Mouse (Mus musculus) limb, embryonic 10.5 days (tissue): ENCODE measurements around the gene Zkscan17. TPM values are rescaled to one million over a fixed set of nuclear protein-coding genes. Genes with fewer than 3 reads are reported as not detected.

Experiments
- DNase-seq: peaks from one replicate; pipeline ENCODE4 v3.0.0-alpha.2; 2017; ENCODE audit warnings: low spot score
- H3K27ac ChIP-seq: fragments of 300-500 bp; sonication (generic); 2 replicates; pipeline ENCODE4 v1.5.1; 2016; ENCODE audit warnings: mild to moderate bottlenecking
- H3K27me3 ChIP-seq: fragments of 300-500 bp; sonication (generic); 2 replicates; pipeline ENCODE4 v1.6.1; 2016; ENCODE audit warnings: low read depth, mild to moderate bottlenecking; ENCODE audit not compliant: poor library complexity, severe bottlenecking
- H3K36me3 ChIP-seq: fragments of 300-500 bp; sonication (generic); 2 replicates; pipeline ENCODE4 v1.6.1; 2016; ENCODE audit warnings: mild to moderate bottlenecking, moderate library complexity
- H3K4me1 ChIP-seq: fragments of 300-500 bp; sonication (generic); 2 replicates; pipeline ENCODE4 v1.6.1; 2016
- H3K4me3 ChIP-seq: fragments of 300-500 bp; sonication (generic); 2 replicates; pipeline ENCODE4 v1.5.1; 2016; ENCODE audit warnings: mild to moderate bottlenecking, moderate library complexity
- H3K9me3 ChIP-seq: fragments of 300-500 bp; sonication (generic); replicated peaks from 2 replicates; pipeline ENCODE4 v1.6.1; 2016; ENCODE audit warnings: mild to moderate bottlenecking
- WGBS: fragments of 180-500 bp; shearing (Covaris S2); methylation state at CpG from one replicate; pipeline ENCODE4 v1.1.7; 2016; 5-methylcytosine and 5-hydroxymethylcytosine counted together
- polyA plus RNA-seq: library from polyadenylated mRNA; unstranded; fragments of >200 nt; fragmentation: Nextera tagmentation; extraction: Ambion mirVana; gene quantifications from 2 replicates; pipeline ENCODE4 v1.2.1, GENCODE M21; 2016

Zkscan17 gene
- polyA plus RNA-seq, 1 experiment from 2014 or later: 46.1 TPM

GRCm38 (mm10) chr11:59472326-59472677, 54.2 kb downstream of the Zkscan17 start, which contains the start of gene Zfp867:
Gene Zfp867 (minus strand): TSS chr11:59472474.
- no peaks in the 10 kb centered on the region for H3K36me3 ChIP-seq
- H3K27me3 ChIP-seq: no peaks in the 10 kb centered on the region
- peaks cover 9% of the 10 kb centered on the region for H3K4me1 ChIP-seq
- peak within 1 kb of the TSS; percentile 88 for H3K27ac ChIP-seq
- no peaks in the 10 kb centered on the region for H3K9me3 ChIP-seq
- peak; percentile 89 for DNase-seq
- under 1% methylated on average over 19 of the region's 19 CpGs for WGBS
- H3K4me3 ChIP-seq: peak within 1 kb of the TSS; percentile 89

GRCm38 (mm10) chr11:59471413-59472325, 54.9 kb downstream of the Zkscan17 start:
- H3K27me3 ChIP-seq: no peaks in the 10 kb centered on the region
- peaks cover 9% of the 10 kb centered on the region for H3K4me1 ChIP-seq
- H3K4me3 ChIP-seq: peak overlapping the region; percentile 89
- DNase-seq: no peak
- H3K36me3 ChIP-seq: peaks cover 5% of the 10 kb centered on the region
- H3K27ac ChIP-seq: peak overlapping the region; percentile 88
- H3K9me3 ChIP-seq: no peaks in the 10 kb centered on the region
- 7% methylated on average over 37 of the region's 37 CpGs for WGBS

- DNase-seq: peak; percentile 21
- no peak overlapping the region for H3K27ac ChIP-seq
These were observed 66.1 kb downstream of the Zkscan17 start for GRCm38 (mm10) chr11:59460459-59460858.

DNA sequence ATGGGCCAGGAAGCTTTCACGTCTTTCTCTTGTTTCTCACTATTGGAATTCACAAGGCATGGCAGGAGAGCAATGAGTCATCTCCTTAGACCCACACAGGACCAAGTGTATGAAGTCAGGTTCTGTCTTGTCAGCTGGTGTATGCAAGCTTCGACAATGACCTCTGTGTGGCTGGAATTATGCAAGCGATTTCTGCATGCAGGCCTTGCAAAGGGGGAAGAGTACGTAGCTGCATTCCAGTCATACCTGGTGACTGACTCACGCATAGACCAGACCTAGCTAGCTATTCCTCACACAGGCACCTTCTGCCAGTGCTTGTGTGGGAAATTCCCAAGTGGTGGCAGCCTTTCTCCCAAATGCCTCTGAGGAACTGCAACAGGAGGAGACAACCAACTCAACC, 67.6 kb downstream of the Zkscan17 start:
- H3K9me3 ChIP-seq: peaks cover 8% of the 10 kb centered on the region
- no peaks in the 10 kb centered on the region for H3K27me3 ChIP-seq
- no peak overlapping the region for H3K4me3 ChIP-seq
- DNase-seq: peak; percentile 32
- 59% methylated on average over 5 of the region's 5 CpGs for WGBS
- H3K36me3 ChIP-seq: peaks cover 89% of the 10 kb centered on the region
- H3K27ac ChIP-seq: no peak overlapping the region
- no peaks in the 10 kb centered on the region for H3K4me1 ChIP-seq

More at GRCm38 (mm10) chr11:59460459-59460858, 66.1 kb downstream of the Zkscan17 start:
- peaks cover 89% of the 10 kb centered on the region for H3K36me3 ChIP-seq
- no peaks in the 10 kb centered on the region for H3K4me1 ChIP-seq
- peaks cover 9% of the 10 kb centered on the region for H3K9me3 ChIP-seq
- H3K4me3 ChIP-seq: no peak overlapping the region
- WGBS: 94% methylated on average over 2 of the region's 2 CpGs
- H3K27me3 ChIP-seq: no peaks in the 10 kb centered on the region

- peak; percentile 19 for DNase-seq
- no peak overlapping the region for H3K27ac ChIP-seq
- H3K9me3 ChIP-seq: no peaks in the 10 kb centered on the region
- H3K4me3 ChIP-seq: no peak overlapping the region
- no peaks in the 10 kb centered on the region for H3K4me1 ChIP-seq
- 84% methylated on average over 2 of the region's 2 CpGs for WGBS
- no peaks in the 10 kb centered on the region for H3K27me3 ChIP-seq
- peaks cover 87% of the 10 kb centered on the region for H3K36me3 ChIP-seq
These were observed 69.7 kb downstream of the Zkscan17 start for GRCm38 (mm10) chr11:59456891-59457290.

- H3K9me3 ChIP-seq: no peaks in the 10 kb centered on the region
- H3K4me1 ChIP-seq: no peaks in the 10 kb centered on the region
- H3K27me3 ChIP-seq: no peaks in the 10 kb centered on the region
- peaks cover 87% of the 10 kb centered on the region for H3K36me3 ChIP-seq
- 89% methylated on average over 2 of the region's 2 CpGs for WGBS
- H3K27ac ChIP-seq: no peak overlapping the region
- DNase-seq: peak; percentile 20
- H3K4me3 ChIP-seq: no peak overlapping the region
These were observed 70.2 kb downstream of the Zkscan17 start for GRCm38 (mm10) chr11:59456346-59456745.

GRCm38 (mm10) chr11:59451086-59451485, 75.5 kb downstream of the Zkscan17 start, which contains the start of gene Snap47:
Gene Snap47 (minus strand): TSS chr11:59451186.
- Histone ChIP-seq H3K4me1 (peaks cover 25% of the 10 kb centered on the region), H3K36me3 (peaks cover 55% of the 10 kb centered on the region), H3K4me3 (peak within 1 kb of the TSS; percentile 79), H3K27ac (peak within 1 kb of the TSS; percentile 87), H3K27me3 (no peaks in the 10 kb centered on the region), H3K9me3 (no peaks in the 10 kb centered on the region)
- WGBS: 84% methylated on average over 4 of the region's 4 CpGs
- no peak for DNase-seq

- Histone ChIP-seq H3K27me3 (no peaks in the 10 kb centered on the region), H3K4me1 (peaks cover 25% of the 10 kb centered on the region), H3K27ac (peak overlapping the region; percentile 87), H3K4me3 (peak overlapping the region; percentile 79), H3K36me3 (peaks cover 47% of the 10 kb centered on the region), H3K9me3 (no peaks in the 10 kb centered on the region)
- WGBS: under 1% methylated on average over 38 of the region's 38 CpGs
- DNase-seq: no peak
These were observed 76.2 kb downstream of the Zkscan17 start for GRCm38 (mm10) chr11:59450230-59450771.

DNA sequence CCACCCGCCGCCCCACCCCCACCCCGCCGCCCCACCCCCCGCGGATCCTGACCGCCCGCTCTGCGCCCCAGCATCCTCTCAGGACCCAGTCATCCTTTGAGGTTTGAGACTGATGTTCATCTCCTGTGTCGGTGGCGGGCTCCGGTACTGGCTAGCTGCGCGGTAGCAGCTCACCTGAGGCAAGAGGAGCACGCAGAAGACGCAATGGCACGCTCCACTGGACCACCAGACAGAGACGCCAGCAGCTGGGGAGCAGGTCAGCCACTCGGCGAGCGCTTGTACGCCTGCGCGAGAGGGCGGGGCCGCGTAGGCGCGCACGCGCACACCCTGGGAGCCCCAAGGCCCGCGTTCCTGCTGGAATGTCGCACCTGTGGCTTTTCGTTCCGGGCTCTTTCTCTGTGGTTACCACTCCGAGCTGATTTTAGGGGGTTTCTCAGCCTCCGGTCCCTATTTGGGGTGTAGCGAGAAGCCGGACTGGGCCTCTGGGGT, 76.8 kb downstream of the Zkscan17 start, which contains the start of gene Jmjd4:
Gene Jmjd4 (plus strand): TSS at position 305 of the 489 bp plus-strand sequence.
- under 1% methylated on average over 38 of the region's 40 CpGs for WGBS
- peak within 1 kb of the TSS; percentile 79 for H3K4me3 ChIP-seq
- H3K9me3 ChIP-seq: no peaks in the 10 kb centered on the region
- peaks cover 42% of the 10 kb centered on the region for H3K36me3 ChIP-seq
- peak within 1 kb of the TSS; percentile 87 for H3K27ac ChIP-seq
- peak; percentile 96 for DNase-seq
- no peaks in the 10 kb centered on the region for H3K27me3 ChIP-seq
- H3K4me1 ChIP-seq: peaks cover 25% of the 10 kb centered on the region

- Histone ChIP-seq H3K27me3 (no peaks in the 10 kb centered on the region), H3K9me3 (no peaks in the 10 kb centered on the region; the same call in 1 of the 2 replicates), H3K27ac (no peak overlapping the region), H3K4me1 (0 out of 2 replicates have a peak, but pooled peaks cover 4% of the 10 kb centered on the region), H3K36me3 (peaks cover 33% of the 10 kb centered on the region), H3K4me3 (no peak overlapping the region)
- DNase-seq: no peak
These were observed 83.4 kb downstream of the Zkscan17 start for GRCm38 (mm10) chr11:59443102-59443501.

DNA sequence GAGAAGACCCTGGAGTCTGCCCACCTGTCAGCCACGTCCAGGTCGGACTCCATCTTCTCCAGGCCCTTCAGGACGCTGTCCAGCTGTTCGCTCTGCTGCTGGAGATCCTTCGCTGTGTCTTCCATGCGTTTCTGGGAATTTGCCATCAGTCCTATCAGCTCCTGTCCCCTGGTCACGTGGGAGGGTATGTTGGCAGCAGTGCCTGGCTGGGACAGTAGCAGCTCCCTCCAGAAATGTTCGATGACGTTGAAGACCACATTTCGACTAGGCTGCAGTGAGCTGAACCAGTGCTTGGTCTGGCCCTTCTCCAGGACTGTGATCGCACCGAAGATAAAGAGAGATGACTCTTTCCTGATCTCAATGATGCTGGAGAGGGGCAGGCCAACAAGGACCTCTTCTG, 88.6 kb downstream of the Zkscan17 start:
- Histone ChIP-seq H3K27me3 (no peaks in the 10 kb centered on the region), H3K4me1 (no peaks in the 10 kb centered on the region), H3K27ac (no peak overlapping the region), H3K9me3 (peaks cover 5% of the 10 kb centered on the region; the same call in 1 of the 2 replicates), H3K36me3 (peaks cover 64% of the 10 kb centered on the region), H3K4me3 (no peak overlapping the region)
- no peak for DNase-seq
- WGBS: 94% methylated on average over 12 of the region's 12 CpGs
